Mouse (Mus musculus): Measurements from ENCODE around the gene Zfp512b.

GRCm38 (mm10) chr2:181574921-181575545 is 17.6 kb downstream of the Zfp512b start:
- TF ChIP-seq RCOR1 (conservative IDR thresholded peaks at IDR 0.05; ENCODE audit: low read depth, low read length) (no peak), CTCF (conservative IDR thresholded peaks at IDR 0.05 in 1 of 2, IDR thresholded peaks at IDR 0.05 in 1 of 2; ENCODE audit: low read depth in 2 of 2, low read length in 2 of 2) (no peak), JUND (conservative IDR thresholded peaks at IDR 0.05; ENCODE audit: low read depth, low read length) (no peak), USF2 (conservative IDR thresholded peaks at IDR 0.05; ENCODE audit: low read depth, low read length) (no peak), TCF12 (IDR thresholded peaks at IDR 0.05; ENCODE audit: low read depth, low read length) (no peak), SMC3 (IDR thresholded peaks at IDR 0.05; ENCODE audit: low read depth, low read length) (no peak), TBP (conservative IDR thresholded peaks at IDR 0.05; ENCODE audit: low read depth, low read length) (no peak), UBTF (IDR thresholded peaks at IDR 0.05; ENCODE audit: low read depth, low read length) (no peak), POLR2A (IDR thresholded peaks at IDR 0.05; ENCODE audit: low read depth, low read length) (no peak)

Data from CH12.LX (cell line).